ENCODE assay signal across 9 mouse cellular contexts in the genomic region with DNA sequence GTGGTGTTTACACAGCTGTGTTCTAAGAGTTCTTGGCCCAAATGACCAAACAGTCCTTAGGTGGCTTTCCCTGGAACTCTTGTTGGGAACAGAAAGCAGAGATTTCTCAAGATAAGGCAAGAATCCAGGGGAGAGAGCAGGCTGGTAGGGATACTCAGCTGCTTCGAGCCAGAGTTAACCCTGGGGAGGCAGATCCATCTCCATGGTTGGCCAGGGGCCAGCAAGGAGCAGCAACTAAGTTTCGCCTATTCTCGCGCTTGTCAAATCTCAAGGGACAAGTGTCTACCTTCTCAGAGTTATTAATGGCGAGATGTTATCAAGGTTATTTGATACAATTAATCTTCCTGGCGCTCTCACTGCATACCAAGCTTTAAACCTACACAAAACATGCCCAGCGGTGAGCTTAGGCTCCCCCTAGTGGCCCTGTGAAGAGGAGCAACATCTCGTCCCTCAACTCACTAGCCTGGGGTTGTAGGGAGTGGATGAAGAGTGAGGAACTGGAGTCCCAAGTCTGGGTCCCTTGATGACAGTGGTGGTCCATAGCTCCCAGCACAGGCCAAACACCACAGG. TPM values are rescaled to one million over a fixed set of nuclear protein-coding genes. Genes with fewer than 3 reads are reported as not detected.
DNase-seq lines count a peak whose midpoint lies in the region; ATAC-seq and TF ChIP-seq lines count a peak whose summit lies in the region.
"Had no signal": no experiment of that assay in that cellular context is flagged by ENCODE, and none has a peak within 500 bp of the region (broad histone marks: within the 10 kb centered on the region; RNA-seq: fewer than 3 reads in every experiment).

No protein-coding gene starts in this region.

- TF ChIP-seq CTCF in bone marrow, adult 2 months (IDR thresholded peaks at IDR 0.05; ENCODE audit: control insufficient read depth, insufficient read depth, low read length) = peak; percentile 89
- peak; percentile 83 for TF ChIP-seq CTCF in lung, postnatal 0 days (IDR thresholded peaks at IDR 0.05)
- TF ChIP-seq CTCF in spleen, adult 2 months (IDR thresholded peaks at IDR 0.05; ENCODE audit: extremely low read depth, insufficient read depth, insufficient read length, insufficient replicate concordance) = peak; percentile 74; the same call in 1 of the 2 replicates

- TF ChIP-seq POLR2A in bone marrow, adult 2 months (IDR thresholded peaks at IDR 0.05; ENCODE audit: borderline replicate concordance, control insufficient read depth, low read depth, low read length) = no peak
- no peak for TF ChIP-seq POLR2A in spleen, adult 2 months (IDR thresholded peaks at IDR 0.05; ENCODE audit: low read depth, low read length)

- intact Hi-C loops in gastrocnemius, postnatal 36 days (cut with DNase I) = loop anchor here (5.0 kb wide), 1 partner anchor 114 kb away; no protein-coding TSS in a partner anchor

- peak; percentile 39 for DNase-seq in gastrocnemius, postnatal 10 days
- no peak for DNase-seq in gastrocnemius, postnatal 36 days
- DNase-seq in A20 (ENCODE audit: low read depth, low spot score) = peak; percentile 56
- peak; percentile 65 for DNase-seq in lung, postnatal 0 days (ENCODE audit: low spot score)
- DNase-seq in spleen, adult 2 months (ENCODE audit: low read depth in 1 of 2, low spot score in 2 of 2) = peak; percentile 12 to 47

- H3K27me3 ChIP-seq in intestine, embryonic 16.5 days (replicated peaks; ENCODE audit: control insufficient read depth, insufficient read depth, low read length) = no peaks in the 10 kb centered on the region
- H3K27me3 ChIP-seq in lung, postnatal 0 days (replicated peaks; ENCODE audit: insufficient read depth, low read length) = no peaks in the 10 kb centered on the region
- no peaks in the 10 kb centered on the region for H3K27me3 ChIP-seq in spleen, adult 2 months (ENCODE audit: control insufficient read depth, insufficient read depth, low read length)
- H3K27me3 ChIP-seq: limb, embryonic 12.5 days had no signal

- no peak overlapping the region for H3K4me3 ChIP-seq in bone marrow, adult 2 months (replicated peaks; ENCODE audit: control insufficient read depth, low read depth, low read length)
- H3K4me3 ChIP-seq in intestine, embryonic 16.5 days (ENCODE audit: low read length) = no peak overlapping the region
- no peak overlapping the region for H3K4me3 ChIP-seq in lung, postnatal 0 days (ENCODE audit: low read depth, low read length)
- H3K4me3 ChIP-seq in spleen, adult 2 months (ENCODE audit: extremely low read depth, insufficient read depth, insufficient read length) = no peak overlapping the region
- H3K4me3 ChIP-seq: limb, embryonic 12.5 days had no signal

- no peaks in the 10 kb centered on the region for H3K36me3 ChIP-seq in intestine, embryonic 16.5 days (ENCODE audit: control insufficient read depth, insufficient read depth, low read length)
- peaks cover 35% of the 10 kb centered on the region; the same call in 1 of the 2 replicates for H3K36me3 ChIP-seq in lung, postnatal 0 days (ENCODE audit: insufficient read depth, low read length)
- peaks cover 8% of the 10 kb centered on the region for H3K36me3 ChIP-seq in spleen, adult 2 months (ENCODE audit: control insufficient read depth, insufficient read depth, low read length)

- 0 out of 2 replicates have a peak, but pooled peaks have one; percentile 29 for TF ChIP-seq EP300 in lung, postnatal 0 days (IDR thresholded peaks at IDR 0.05)

- no peak overlapping the region for H3K4me2 ChIP-seq in intestine, embryonic 16.5 days (ENCODE audit: low read depth, low read length)
- no peak overlapping the region for H3K4me2 ChIP-seq in lung, postnatal 0 days (replicated peaks; ENCODE audit: low read depth, low read length)
- H3K4me2 ChIP-seq: limb, embryonic 12.5 days had no signal

- H3K4me1 ChIP-seq in bone marrow, adult 2 months (ENCODE audit: control insufficient read depth, insufficient read depth, low read length) = no peaks in the 10 kb centered on the region
- no peaks in the 10 kb centered on the region for H3K4me1 ChIP-seq in intestine, embryonic 16.5 days (ENCODE audit: control insufficient read depth, insufficient read depth, low read length)
- H3K4me1 ChIP-seq in lung, postnatal 0 days (ENCODE audit: insufficient read depth, low read depth, low read length) = no peaks in the 10 kb centered on the region
- no peaks in the 10 kb centered on the region for H3K4me1 ChIP-seq in spleen, adult 2 months (ENCODE audit: control insufficient read depth, insufficient read depth, insufficient read length)
- H3K4me1 ChIP-seq: limb, embryonic 12.5 days had no signal

- peak; percentile 67; the same call in 1 of the 2 replicates for ATAC-seq in erythroid progenitor cell, adult 5-6 weeks (replicated peaks; ENCODE audit: low FRiP score, poor library complexity, severe bottlenecking)
- ATAC-seq in intestine, embryonic 16.5 days = peak; percentile 48; the same call in 1 of the 2 replicates
- peak; percentile 57; the same call in 1 of the 2 replicates for ATAC-seq in lung, postnatal 0 days

- WGBS in bone marrow, adult 2 months = 38% methylated on average over 8 of the region's 8 CpGs
- WGBS in intestine, embryonic 16.5 days = 41% methylated on average over 8 of the region's 8 CpGs
- WGBS in lung, postnatal 0 days = 22% methylated on average over 8 of the region's 8 CpGs
- WGBS in spleen, adult 2 months = 48% methylated on average over 8 of the region's 8 CpGs

- no peaks in the 10 kb centered on the region for H3K9me3 ChIP-seq in intestine, embryonic 16.5 days (ENCODE audit: control insufficient read depth, low read length)
- H3K9me3 ChIP-seq in lung, postnatal 0 days (ENCODE audit: low read length) = no peaks in the 10 kb centered on the region
- H3K9me3 ChIP-seq: limb, embryonic 12.5 days had no signal

- H3K9ac ChIP-seq in intestine, embryonic 16.5 days (ENCODE audit: low read depth, low read length) = no peak overlapping the region
- no peak overlapping the region for H3K9ac ChIP-seq in lung, postnatal 0 days (replicated peaks; ENCODE audit: low read depth)
- H3K9ac ChIP-seq: limb, embryonic 12.5 days had no signal

- no peak overlapping the region for H3K27ac ChIP-seq in bone marrow, adult 2 months (ENCODE audit: control insufficient read depth, insufficient read depth, low read depth, low read length, poor library complexity)
- no peak overlapping the region for H3K27ac ChIP-seq in intestine, embryonic 16.5 days (ENCODE audit: low read length)
- H3K27ac ChIP-seq in lung, postnatal 0 days (ENCODE audit: low read length) = no peak overlapping the region
- no peak overlapping the region for H3K27ac ChIP-seq in spleen, adult 2 months (ENCODE audit: insufficient read depth, low read length)
- H3K27ac ChIP-seq: limb, embryonic 12.5 days had no signal

RNA-seq across cellular contexts. Expression of gene Slc35e4, which starts 6.9 kb away (rescaled TPM):
- 10 to 100 TPM; 15.8 to 19.4 TPM for total RNA-seq in gastrocnemius, postnatal 10 days (2021)
- total RNA-seq in gastrocnemius, postnatal 36 days (2021) = 10 to 100 TPM; 20.4 to 21.2 TPM
- polyA plus RNA-seq in bone marrow, adult 2 months (2011; ENCODE audit: insufficient read depth, insufficient read length, low replicate concordance, missing spikeins) = 1.3 TPM in 1 of 2 replicates, not detected in the other
- 0.42 TPM in 1 of 2 replicates, not detected in the other for total RNA-seq in erythroid progenitor cell, adult 5-6 weeks (2015; ENCODE audit: low replicate concordance)
- 0.76 TPM in 1 of 2 replicates, not detected in the other for total RNA-seq in erythroid progenitor cell, adult 5-6 weeks (2017; ENCODE audit: low replicate concordance)
- polyA plus RNA-seq in intestine, embryonic 16.5 days (2015; fragmentation: Nextera tagmentation; extraction: Ambion mirVana) = 2.9 and 3.1 TPM in 2 replicates
- polyA plus RNA-seq in lung, postnatal 0 days (2015; fragmentation: Nextera tagmentation; extraction: Ambion mirVana) = 8.6 and 10.3 TPM in 2 replicates
- 3.4 and 5.0 TPM in 2 replicates for polyA plus RNA-seq in spleen, adult 2 months (2012; rRNA removed)

RNA-seq across cellular contexts. Expression of gene Tcn2, which starts 10.6 kb away (rescaled TPM):
- 10 to 100 TPM; 17.4 to 22.2 TPM for total RNA-seq in gastrocnemius, postnatal 10 days (2021)
- total RNA-seq in gastrocnemius, postnatal 36 days (2021) = 10 to 100 TPM; 15.3 to 15.5 TPM
- polyA plus RNA-seq in bone marrow, adult 2 months (2011; ENCODE audit: insufficient read depth, insufficient read length, low replicate concordance, missing spikeins) = 16.7 and 48.3 TPM in 2 replicates
- total RNA-seq in erythroid progenitor cell, adult 5-6 weeks (2015; ENCODE audit: low replicate concordance) = 26.3 and 26.4 TPM in 2 replicates
- 8.5 and 22.8 TPM in 2 replicates for total RNA-seq in erythroid progenitor cell, adult 5-6 weeks (2017; ENCODE audit: low replicate concordance)
- polyA plus RNA-seq in intestine, embryonic 16.5 days (2015; fragmentation: Nextera tagmentation; extraction: Ambion mirVana) = 95.3 and 122 TPM in 2 replicates
- polyA plus RNA-seq in lung, postnatal 0 days (2015; fragmentation: Nextera tagmentation; extraction: Ambion mirVana) = 152 and 170 TPM in 2 replicates
- 62.0 and 66.0 TPM in 2 replicates for polyA plus RNA-seq in spleen, adult 2 months (2012; rRNA removed)

RNA-seq across cellular contexts. Expression of gene Dusp18, which starts 26.3 kb away (rescaled TPM):
- 1 to 10 TPM; 2.1 to 2.8 TPM for total RNA-seq in gastrocnemius, postnatal 10 days (2021)
- 10 to 100 TPM in 1 of 2 experiments, 1 to 10 TPM in 1; 5.9 to 11.4 TPM for total RNA-seq in gastrocnemius, postnatal 36 days (2021)
- 0.22 and 1.2 TPM in 2 replicates for polyA plus RNA-seq in bone marrow, adult 2 months (2011; ENCODE audit: insufficient read depth, insufficient read length, low replicate concordance, missing spikeins)
- total RNA-seq in erythroid progenitor cell, adult 5-6 weeks (2015; ENCODE audit: low replicate concordance) = not detected in 2 replicates
- total RNA-seq in erythroid progenitor cell, adult 5-6 weeks (2017; ENCODE audit: low replicate concordance) = not detected in 2 replicates
- 5.2 and 5.6 TPM in 2 replicates for polyA plus RNA-seq in intestine, embryonic 16.5 days (2015; fragmentation: Nextera tagmentation; extraction: Ambion mirVana)
- 8.3 and 9.3 TPM in 2 replicates for polyA plus RNA-seq in lung, postnatal 0 days (2015; fragmentation: Nextera tagmentation; extraction: Ambion mirVana)
- polyA plus RNA-seq in spleen, adult 2 months (2012; rRNA removed) = 0.44 and 0.48 TPM in 2 replicates

RNA-seq across cellular contexts. Expression of gene 4921536K21Rik, which starts 26.5 kb away (rescaled TPM):
- total RNA-seq in gastrocnemius, postnatal 10 days (2021) = under 1 TPM in 1 of 2 experiments, not detected in 1; 0.23 TPM
- under 1 TPM; 0.10 to 0.13 TPM for total RNA-seq in gastrocnemius, postnatal 36 days (2021)
- 0.38 and 0.77 TPM in 2 replicates for polyA plus RNA-seq in bone marrow, adult 2 months (2011; ENCODE audit: insufficient read depth, insufficient read length, low replicate concordance, missing spikeins)
- not detected in 2 replicates for total RNA-seq in erythroid progenitor cell, adult 5-6 weeks (2015; ENCODE audit: low replicate concordance)
- total RNA-seq in erythroid progenitor cell, adult 5-6 weeks (2017; ENCODE audit: low replicate concordance) = not detected in 2 replicates
- polyA plus RNA-seq in intestine, embryonic 16.5 days (2015; fragmentation: Nextera tagmentation; extraction: Ambion mirVana) = 0.37 and 0.39 TPM in 2 replicates
- 0.23 and 0.31 TPM in 2 replicates for polyA plus RNA-seq in lung, postnatal 0 days (2015; fragmentation: Nextera tagmentation; extraction: Ambion mirVana)
- polyA plus RNA-seq in spleen, adult 2 months (2012; rRNA removed) = 0.02 TPM in 1 of 2 replicates, not detected in the other

RNA-seq across cellular contexts. Expression of gene Pes1, which starts 42.4 kb away (rescaled TPM):
- total RNA-seq in gastrocnemius, postnatal 10 days (2021) = 10 to 100 TPM; 42.0 to 44.9 TPM
- total RNA-seq in gastrocnemius, postnatal 36 days (2021) = 10 to 100 TPM; 31.3 to 35.5 TPM
- 21.2 and 35.0 TPM in 2 replicates for polyA plus RNA-seq in bone marrow, adult 2 months (2011; ENCODE audit: insufficient read depth, insufficient read length, low replicate concordance, missing spikeins)
- 5.8 and 6.3 TPM in 2 replicates for total RNA-seq in erythroid progenitor cell, adult 5-6 weeks (2015; ENCODE audit: low replicate concordance)
- 9.8 and 10.5 TPM in 2 replicates for total RNA-seq in erythroid progenitor cell, adult 5-6 weeks (2017; ENCODE audit: low replicate concordance)
- polyA plus RNA-seq in intestine, embryonic 16.5 days (2015; fragmentation: Nextera tagmentation; extraction: Ambion mirVana) = 73.3 and 79.4 TPM in 2 replicates
- polyA plus RNA-seq in lung, postnatal 0 days (2015; fragmentation: Nextera tagmentation; extraction: Ambion mirVana) = 34.2 and 38.3 TPM in 2 replicates
- polyA plus RNA-seq in spleen, adult 2 months (2012; rRNA removed) = 33.6 and 35.5 TPM in 2 replicates

Comparison
In these comparisons a context has a peak if more than half of its experiments do, and no peak if none do; other contexts are left out.
1. DNase-seq: peak in gastrocnemius, postnatal 10 days (single experiment), A20 (single experiment), lung, postnatal 0 days (single experiment) and spleen, adult 2 months (2 of 2); none in gastrocnemius, postnatal 36 days (0 of 2).
2. Peak in every context shown above with its lines, with median percentiles within 50 percentile points of each other: CTCF ChIP-seq and ATAC-seq.